Mouse (Mus musculus): ENCODE measurements around the gene Vmn1r122. TPM values are rescaled to one million over a fixed set of nuclear protein-coding genes. Genes with fewer than 3 reads are reported as not detected.
"Not testable (repeated sequence)": the region's sequence is repeated elsewhere in the genome, so short reads cannot be mapped to it uniquely, and the experiment has no call there.

Vmn1r122 gene
- not detected for total RNA-seq (2022)

- not testable (repeated sequence) for DNase-seq (ENCODE audit: low spot score in 2 of 2)
Observed at GRCm38 (mm10) chr7:21134028-21134427, at the start of gene Vmn1r122. Gene Vmn1r122, minus strand, starts transcription at chr7:21134128.

DNA sequence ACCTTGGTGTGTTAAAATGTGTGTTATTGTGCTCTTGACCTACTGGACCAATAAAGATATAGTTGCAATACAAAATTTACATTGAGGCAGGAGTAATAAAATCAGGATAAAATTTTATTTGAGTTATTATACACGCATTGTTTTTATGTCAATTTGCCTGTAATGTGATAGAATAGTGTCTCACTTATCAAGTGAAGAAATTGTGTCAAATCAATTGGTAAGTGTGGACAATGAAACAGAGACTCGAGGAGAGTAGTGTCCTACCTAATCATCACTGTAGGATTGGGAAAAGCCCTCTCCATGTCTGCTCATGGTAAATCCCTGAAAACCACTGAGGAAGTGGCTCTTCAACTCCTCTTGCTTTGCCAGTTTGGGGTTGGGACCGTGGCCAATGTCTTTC is 28.0 kb upstream of the Vmn1r122 start, which contains the start of gene Vmn1r123:
TSS of gene Vmn1r123 (plus strand) at position 301 of the 400 bp plus-strand sequence.
- DNase-seq (ENCODE audit: low spot score in 2 of 2), result not testable (repeated sequence)

DNA sequence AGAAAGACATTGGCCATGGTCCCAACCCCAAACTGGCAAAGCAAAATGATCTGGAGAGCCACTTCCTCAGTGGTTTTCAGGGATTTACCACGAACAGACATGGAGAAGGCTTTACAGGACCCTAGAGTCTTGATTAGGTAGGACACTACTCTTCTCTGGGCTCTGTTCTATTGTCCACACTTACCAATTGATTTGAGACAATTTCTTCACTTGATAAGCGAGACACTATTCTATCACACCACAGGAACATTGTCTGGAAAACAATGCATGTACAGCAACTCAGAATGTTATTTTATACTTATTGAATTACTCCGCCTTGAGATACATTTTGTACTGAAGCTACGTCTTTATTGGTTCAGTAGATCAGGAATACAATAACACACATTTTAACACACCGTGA is 35.5 kb downstream of the Vmn1r122 start, which contains the start of gene Vmn1r121:
TSS of gene Vmn1r121 (minus strand) at position 101 of the 400 bp plus-strand sequence.
- not testable (repeated sequence) for DNase-seq (ENCODE audit: low spot score in 2 of 2)

Other genes starting within 250 kb of the Vmn1r122 start
- not detected for gene Vmn1r118, start 221.8 kb downstream of the Vmn1r122 start, total RNA-seq (2022)
- gene Vmn1r119, start 121.7 kb downstream of the Vmn1r122 start, total RNA-seq (2022), result not detected
- not detected for gene Vmn1r120, start 80.3 kb downstream of the Vmn1r122 start, total RNA-seq (2022)
- not detected for gene Vmn1r121, start 35.6 kb downstream of the Vmn1r122 start, total RNA-seq (2022)
- gene Vmn1r123, start 28.1 kb upstream of the Vmn1r122 start, total RNA-seq (2022), result not detected
- not detected for gene Gm5157, start 56.3 kb upstream of the Vmn1r122 start, total RNA-seq (2022)
- gene Vmn1r124, start 126.5 kb upstream of the Vmn1r122 start, total RNA-seq (2022), result not detected
- not detected for gene Vmn1r125, start 138.1 kb upstream of the Vmn1r122 start, total RNA-seq (2022)
- gene Vmn1r126, start 167.3 kb upstream of the Vmn1r122 start, total RNA-seq (2022), result not detected
- gene Vmn1r127, start 185.7 kb upstream of the Vmn1r122 start, total RNA-seq (2022), result not detected
- gene Vmn1r128, start 215.2 kb upstream of the Vmn1r122 start, total RNA-seq (2022), result not detected
- gene Vmn1r129, start 227.2 kb upstream of the Vmn1r122 start, total RNA-seq (2022), result not detected